Mouse (Mus musculus) lung, postnatal 0 days (tissue): Measurements from ENCODE around the gene Gm9918.
"Not testable (repeated sequence)": the region's sequence is repeated elsewhere in the genome, so short reads cannot be mapped to it uniquely, and the experiment has no call there.

ENCODE experiments used
- CTCF ChIP-seq: IDR thresholded peaks from 2 replicates; pipeline ENCODE4 v1.5.1; 2016; ENCODE audit warnings: antibody characterized with exemption, mild to moderate bottlenecking
- EP300 ChIP-seq: IDR thresholded peaks from 2 replicates; pipeline ENCODE4 v1.6.1; 2016; ENCODE audit warnings: antibody characterized with exemption, mild to moderate bottlenecking, control low read depth

- TF ChIP-seq CTCF, EP300: not testable (repeated sequence)
Measured at GRCm38 (mm10) chr15:102225619-102226018, 44.7 kb upstream of the Gm9918 start.
